Mouse (Mus musculus) embryonic facial prominence, embryonic 15.5 days (tissue): ENCODE results near the gene Adgrg7. TPM values are rescaled to one million over a fixed set of nuclear protein-coding genes. Genes with fewer than 3 reads are reported as not detected.

Source experiments
- ATAC-seq: fragments of 200-750 bp; cut with Nextera tagmentation; 2 replicates; pipeline ENCODE4 v1.8.0; 2017; ENCODE audit warnings: low read depth, moderate TSS enrichment; ENCODE audit not compliant: insufficient number of reproducible peaks, low FRiP score, low TSS enrichment
- H3K27ac ChIP-seq: fragments of 300-500 bp; sonication (generic); replicated peaks from 2 replicates; pipeline ENCODE4 v1.5.1; 2015; ENCODE audit warnings: mild to moderate bottlenecking, inconsistent platforms
- H3K27me3 ChIP-seq: fragments of 300-500 bp; sonication (generic); 2 replicates; pipeline ENCODE4 v1.6.1; 2015; ENCODE audit warnings: inconsistent platforms
- H3K36me3 ChIP-seq: fragments of 300-500 bp; sonication (generic); 2 replicates; pipeline ENCODE4 v1.6.1; 2015; ENCODE audit warnings: mild to moderate bottlenecking, inconsistent platforms
- H3K4me1 ChIP-seq: fragments of 300-500 bp; sonication (generic); 2 replicates; pipeline ENCODE4 v1.6.1; 2015; ENCODE audit warnings: inconsistent platforms
- H3K4me2 ChIP-seq: fragments of 300-500 bp; sonication (generic); replicated peaks from 2 replicates; pipeline ENCODE4 v1.6.1; 2015; ENCODE audit warnings: mild to moderate bottlenecking, inconsistent platforms
- H3K4me3 ChIP-seq: fragments of 300-500 bp; sonication (generic); replicated peaks from 2 replicates; pipeline ENCODE4 v1.5.1; 2015; ENCODE audit warnings: mild to moderate bottlenecking, inconsistent platforms
- H3K9ac ChIP-seq: fragments of 300-500 bp; sonication (generic); 2 replicates; pipeline ENCODE4 v1.6.1; 2015; ENCODE audit warnings: inconsistent platforms
- H3K9me3 ChIP-seq: fragments of 300-500 bp; sonication (generic); replicated peaks from 2 replicates; pipeline ENCODE4 v1.6.1; 2016; ENCODE audit warnings: inconsistent platforms
- WGBS: fragments of 180-500 bp; shearing (Covaris S2); methylation state at CpG from one replicate; pipeline ENCODE4 v1.1.7; 2015; 5-methylcytosine and 5-hydroxymethylcytosine counted together
- polyA plus RNA-seq: library from polyadenylated mRNA; unstranded; fragments of >200 nt; fragmentation: Nextera tagmentation; extraction: Ambion mirVana; gene quantifications from 2 replicates; pipeline ENCODE4 v1.2.1, GENCODE M21; 2015

Adgrg7 gene
- not detected in 2 replicates for polyA plus RNA-seq

DNA sequence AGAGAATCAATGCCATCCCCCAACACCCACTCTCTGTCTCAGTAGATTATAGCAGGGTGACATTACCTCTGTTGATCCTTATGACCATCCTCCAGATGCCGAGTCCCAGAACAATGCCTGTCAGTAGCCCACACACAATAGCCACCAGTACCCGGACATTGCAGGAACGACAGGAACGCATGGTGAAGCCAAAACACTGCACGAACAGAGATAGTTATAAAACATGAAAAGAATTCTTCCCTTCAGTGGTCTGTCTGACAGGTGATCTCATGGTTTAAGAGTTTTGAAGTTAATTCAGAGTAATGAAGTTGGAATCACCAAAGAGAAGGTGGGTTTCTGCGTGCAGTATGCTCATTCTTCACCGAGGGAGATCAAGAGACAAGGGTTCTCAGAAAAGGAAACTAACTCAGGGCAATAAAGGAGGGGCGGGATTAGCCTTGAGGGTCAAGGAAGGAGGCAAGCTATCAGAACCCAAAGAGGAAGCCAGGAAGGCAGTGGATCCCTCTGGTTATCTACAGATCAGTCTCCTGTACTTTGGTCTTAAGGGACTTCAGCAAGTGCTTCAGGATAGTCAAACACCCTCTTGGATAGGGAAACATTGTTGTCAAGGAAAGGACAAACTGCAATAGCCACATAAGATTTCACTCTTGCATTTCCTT, at the start of gene Adgrg7:
Adgrg7 (minus strand) TSS at position 375 of the 659 bp plus-strand sequence.
- Histone ChIP-seq H3K36me3 (no peaks in the 10 kb centered on the region), H3K4me2 (no peak within 1 kb of the TSS), H3K4me1 (no peaks in the 10 kb centered on the region), H3K4me3 (no peak within 1 kb of the TSS), H3K27ac (no peak within 1 kb of the TSS), H3K27me3 (no peaks in the 10 kb centered on the region), H3K9ac (no peak within 1 kb of the TSS), H3K9me3 (no peaks in the 10 kb centered on the region)
- WGBS = 73% methylated on average over 8 of the region's 8 CpGs
- ATAC-seq = no peak

GRCm38 (mm10) chr16:56842988-56843387, 47.3 kb upstream of the Adgrg7 start:
- H3K27me3 ChIP-seq = no peaks in the 10 kb centered on the region
- no peak for ATAC-seq
- H3K36me3 ChIP-seq = no peaks in the 10 kb centered on the region
- no peak overlapping the region for H3K27ac ChIP-seq
- no peak overlapping the region for H3K9ac ChIP-seq
- H3K9me3 ChIP-seq = no peaks in the 10 kb centered on the region
- no peak overlapping the region for H3K4me3 ChIP-seq
- WGBS = 75% methylated on average over 5 of the region's 5 CpGs
- H3K4me1 ChIP-seq = no peaks in the 10 kb centered on the region
- H3K4me2 ChIP-seq = no peak overlapping the region

- ATAC-seq = no peak
- Histone ChIP-seq H3K36me3 (no peaks in the 10 kb centered on the region), H3K27ac (no peak overlapping the region)
These were observed 37.7 kb upstream of the Adgrg7 start for GRCm38 (mm10) chr16:56833312-56833711.

DNA sequence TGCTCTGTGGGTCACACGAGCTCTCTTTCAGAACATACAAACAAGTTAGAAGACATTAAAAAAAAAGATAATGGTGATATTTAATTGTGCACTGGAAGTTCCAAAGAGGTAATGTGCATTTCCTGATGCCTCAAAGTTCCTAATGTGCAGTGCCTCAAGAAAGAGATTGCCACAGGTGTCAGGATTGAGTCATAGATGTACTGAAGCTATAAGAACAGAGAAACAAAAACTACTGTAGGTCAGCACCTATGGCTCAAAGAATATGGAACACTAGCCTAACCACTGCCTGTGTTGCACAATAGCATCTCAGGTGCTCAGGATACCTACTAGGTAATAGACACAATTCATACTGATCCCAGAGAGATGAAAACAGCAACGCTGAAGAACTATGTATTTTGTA, 36.3 kb upstream of the Adgrg7 start:
- Histone ChIP-seq H3K9ac (no peak overlapping the region), H3K27me3 (no peaks in the 10 kb centered on the region), H3K4me2 (no peak overlapping the region), H3K4me1 (no peaks in the 10 kb centered on the region), H3K36me3 (no peaks in the 10 kb centered on the region), H3K4me3 (no peak overlapping the region), H3K9me3 (no peaks in the 10 kb centered on the region), H3K27ac (no peak overlapping the region)
- no peak for ATAC-seq
- WGBS = 80% methylated on average over 2 of the region's 2 CpGs

More at GRCm38 (mm10) chr16:56833312-56833711, 37.7 kb upstream of the Adgrg7 start:
- Histone ChIP-seq H3K27me3 (no peaks in the 10 kb centered on the region), H3K9me3 (no peaks in the 10 kb centered on the region), H3K4me2 (no peak overlapping the region), H3K4me3 (no peak overlapping the region), H3K4me1 (no peaks in the 10 kb centered on the region), H3K9ac (no peak overlapping the region)
- 83% methylated on average over 1 of the region's 1 CpGs for WGBS

DNA sequence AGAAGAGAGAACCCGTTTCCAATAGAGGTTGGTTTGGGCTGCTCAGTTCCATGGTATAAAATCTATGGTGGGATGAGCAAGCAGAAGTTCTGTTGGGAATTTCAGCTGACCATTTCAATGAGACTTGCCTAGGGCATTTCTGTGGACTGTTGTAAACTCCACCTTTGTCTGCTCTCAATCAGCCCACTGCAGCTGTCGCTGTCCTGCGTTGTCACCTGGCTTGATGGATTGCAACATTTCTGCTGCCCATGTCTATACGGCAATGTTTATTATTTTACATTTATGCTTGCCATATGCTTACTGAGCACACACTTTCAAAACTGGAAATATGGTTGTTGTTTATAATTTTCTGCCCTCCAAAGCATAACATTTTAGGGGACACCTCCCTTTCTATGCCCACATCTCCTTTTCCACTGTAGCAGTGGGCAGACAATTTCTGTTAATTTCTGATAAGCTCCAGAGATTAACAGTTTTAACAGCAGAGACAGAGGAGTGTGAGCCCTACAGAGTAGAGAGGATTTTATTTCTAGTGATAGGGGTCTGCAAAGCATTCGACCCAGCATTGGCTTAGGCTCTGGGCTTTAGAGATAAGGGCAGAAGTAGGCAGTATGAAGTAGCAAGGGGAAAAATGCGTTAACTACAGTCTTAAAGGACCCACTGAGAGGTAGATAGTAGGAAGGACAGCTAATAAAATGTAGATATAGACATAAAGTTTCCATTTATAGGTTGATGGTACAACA, 5.9 kb upstream of the Adgrg7 start:
- no peak for ATAC-seq
- WGBS = 73% methylated on average over 6 of the region's 6 CpGs

GRCm38 (mm10) chr16:56800946-56801345, 5.3 kb upstream of the Adgrg7 start:
- no peak overlapping the region for H3K27ac ChIP-seq
- no peak overlapping the region for H3K9ac ChIP-seq
- no peak overlapping the region for H3K4me3 ChIP-seq
- WGBS = 81% methylated on average over 7 of the region's 7 CpGs
- no peak for ATAC-seq
- no peaks in the 10 kb centered on the region for H3K9me3 ChIP-seq
- no peaks in the 10 kb centered on the region for H3K36me3 ChIP-seq
- no peaks in the 10 kb centered on the region for H3K27me3 ChIP-seq
- no peaks in the 10 kb centered on the region for H3K4me1 ChIP-seq
- H3K4me2 ChIP-seq = no peak overlapping the region

More for the DNA sequence above, 5.9 kb upstream of the Adgrg7 start:
- Histone ChIP-seq H3K9ac (no peak overlapping the region), H3K4me2 (no peak overlapping the region), H3K36me3 (no peaks in the 10 kb centered on the region), H3K27ac (no peak overlapping the region), H3K4me3 (no peak overlapping the region), H3K9me3 (no peaks in the 10 kb centered on the region), H3K4me1 (no peaks in the 10 kb centered on the region), H3K27me3 (no peaks in the 10 kb centered on the region)

- no peak overlapping the region for H3K9ac ChIP-seq
- no peak overlapping the region for H3K27ac ChIP-seq
- 34% methylated on average over 2 of the region's 2 CpGs for WGBS
- H3K9me3 ChIP-seq = no peaks in the 10 kb centered on the region
- no peak overlapping the region for H3K4me3 ChIP-seq
- ATAC-seq = no peak
- no peaks in the 10 kb centered on the region for H3K27me3 ChIP-seq
- H3K36me3 ChIP-seq = no peaks in the 10 kb centered on the region
- H3K4me2 ChIP-seq = no peak overlapping the region
- no peaks in the 10 kb centered on the region for H3K4me1 ChIP-seq
These were observed 4.8 kb upstream of the Adgrg7 start for GRCm38 (mm10) chr16:56800469-56800868.

GRCm38 (mm10) chr16:56799541-56800029, 3.9 kb upstream of the Adgrg7 start:
- no peak for ATAC-seq

DNA sequence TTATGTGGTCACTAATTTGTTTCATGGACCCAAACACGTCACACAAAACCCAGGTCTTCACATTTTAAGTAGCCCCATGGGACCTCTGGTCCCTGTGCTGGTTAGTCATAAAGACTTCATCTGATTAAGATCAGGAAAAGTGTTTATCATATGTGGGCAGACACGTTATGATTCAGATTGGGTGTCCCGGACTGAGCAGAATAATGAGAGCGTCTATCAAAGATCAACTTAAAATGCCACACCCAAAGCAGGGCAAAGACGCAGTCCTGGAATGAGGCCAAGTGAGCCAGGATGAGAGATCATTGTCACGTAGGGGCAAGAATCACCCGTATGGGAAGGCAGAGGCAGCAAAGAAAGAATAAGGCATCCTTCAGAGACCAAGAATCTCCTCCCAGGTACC, 3.2 kb upstream of the Adgrg7 start:
- Histone ChIP-seq H3K4me3 (no peak overlapping the region), H3K36me3 (no peaks in the 10 kb centered on the region), H3K9ac (no peak overlapping the region), H3K4me1 (no peaks in the 10 kb centered on the region), H3K4me2 (no peak overlapping the region), H3K27me3 (no peaks in the 10 kb centered on the region), H3K27ac (no peak overlapping the region), H3K9me3 (no peaks in the 10 kb centered on the region)
- 60% methylated on average over 7 of the region's 7 CpGs for WGBS
- no peak for ATAC-seq

More at GRCm38 (mm10) chr16:56799541-56800029, 3.9 kb upstream of the Adgrg7 start:
- Histone ChIP-seq H3K9me3 (no peaks in the 10 kb centered on the region), H3K27me3 (no peaks in the 10 kb centered on the region), H3K27ac (no peak overlapping the region), H3K36me3 (no peaks in the 10 kb centered on the region), H3K9ac (no peak overlapping the region), H3K4me2 (no peak overlapping the region), H3K4me3 (no peak overlapping the region), H3K4me1 (no peaks in the 10 kb centered on the region)
- 85% methylated on average over 3 of the region's 3 CpGs for WGBS

- ATAC-seq = no peak
- Histone ChIP-seq H3K9me3 (no peaks in the 10 kb centered on the region), H3K27me3 (no peaks in the 10 kb centered on the region), H3K4me3 (no peak overlapping the region), H3K27ac (no peak overlapping the region), H3K4me1 (no peaks in the 10 kb centered on the region), H3K36me3 (no peaks in the 10 kb centered on the region), H3K4me2 (no peak overlapping the region), H3K9ac (no peak overlapping the region)
- 83% methylated on average over 7 of the region's 7 CpGs for WGBS
These were observed 1.1 kb downstream of the Adgrg7 start for GRCm38 (mm10) chr16:56794383-56795144.

- H3K9ac ChIP-seq = no peak overlapping the region
- H3K27ac ChIP-seq = no peak overlapping the region
- H3K36me3 ChIP-seq = no peaks in the 10 kb centered on the region
- ATAC-seq = no peak
- H3K4me1 ChIP-seq = no peaks in the 10 kb centered on the region
- H3K27me3 ChIP-seq = no peaks in the 10 kb centered on the region
- H3K9me3 ChIP-seq = no peaks in the 10 kb centered on the region
- 71% methylated on average over 1 of the region's 1 CpGs for WGBS
- H3K4me3 ChIP-seq = no peak overlapping the region
- no peak overlapping the region for H3K4me2 ChIP-seq
These were observed 1.9 kb downstream of the Adgrg7 start for GRCm38 (mm10) chr16:56793778-56794177.
